Mouse (Mus musculus) liver (tissue): ENCODE results near the gene Gm26727.
"Not testable (repeated sequence)": the region's sequence is repeated elsewhere in the genome, so short reads cannot be mapped to it uniquely, and the experiment has no call there.

Experiments
- DNase-seq: peaks from one replicate; pipeline ENCODE4 v3.0.0-alpha.2; 2020; ENCODE audit warnings: mixed read lengths

Gm26727 gene

DNA sequence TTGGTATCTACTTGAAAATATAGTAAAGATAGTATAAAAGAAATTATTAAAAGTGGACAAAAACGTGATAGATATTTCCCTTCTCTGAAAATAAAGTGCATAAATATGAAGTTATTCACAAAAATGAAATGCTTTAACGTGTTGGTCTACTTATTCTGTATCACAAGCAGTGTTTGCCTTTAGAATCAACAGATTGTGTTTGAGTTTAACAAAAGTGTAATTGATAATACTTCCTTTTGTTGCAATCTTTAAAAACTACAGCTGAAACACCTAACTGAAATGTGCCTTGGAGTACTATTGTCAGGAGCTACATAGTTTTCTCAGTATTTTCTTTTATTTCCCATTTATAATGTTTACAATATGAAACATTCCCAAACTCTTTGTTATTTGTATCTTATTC is at the start of gene Gm26727:
Gene Gm26727 (minus strand): TSS at position 101 of the 400 bp plus-strand sequence.
- DNase-seq, result no peak

DNA sequence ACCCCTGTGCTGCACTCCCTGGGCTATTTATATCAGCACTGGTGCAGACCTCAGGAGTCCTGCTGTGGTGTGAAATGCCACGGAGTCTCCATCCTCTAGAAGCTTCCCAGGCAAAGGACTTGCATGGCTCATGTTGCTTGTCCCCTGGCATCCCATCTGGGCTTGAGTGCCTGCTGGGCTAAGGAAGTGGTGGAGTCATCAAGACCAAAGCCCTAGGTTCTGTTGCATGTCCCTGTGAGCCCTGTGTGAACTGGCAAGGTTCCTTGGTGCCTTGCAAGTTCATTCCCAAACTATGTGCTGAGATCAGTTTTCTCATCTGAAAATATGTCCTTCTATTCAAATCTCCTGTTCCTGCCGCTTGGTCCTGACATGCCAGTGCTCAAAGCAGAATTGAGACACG is 48.1 kb upstream of the Gm26727 start:
- no peak for DNase-seq

DNA sequence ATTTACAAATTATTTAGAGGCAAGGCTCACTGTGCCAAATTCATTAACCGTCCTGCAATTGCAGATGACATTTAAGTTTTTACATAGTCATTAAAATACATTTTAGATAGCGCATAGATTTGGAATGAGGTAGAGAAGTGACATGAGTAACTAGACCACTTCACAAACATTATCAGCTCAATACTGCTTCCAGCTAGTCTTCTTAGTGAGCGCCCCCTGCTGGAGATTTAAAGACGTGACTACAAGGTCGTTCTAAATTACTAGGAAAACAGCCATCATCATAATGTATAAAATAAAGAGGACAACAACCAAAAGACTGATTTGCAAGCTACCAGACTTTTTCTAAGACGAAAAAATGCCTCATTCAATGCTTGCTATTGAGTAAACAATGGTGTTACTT is 44.8 kb upstream of the Gm26727 start:
- DNase-seq, result peak; percentile 49

DNA sequence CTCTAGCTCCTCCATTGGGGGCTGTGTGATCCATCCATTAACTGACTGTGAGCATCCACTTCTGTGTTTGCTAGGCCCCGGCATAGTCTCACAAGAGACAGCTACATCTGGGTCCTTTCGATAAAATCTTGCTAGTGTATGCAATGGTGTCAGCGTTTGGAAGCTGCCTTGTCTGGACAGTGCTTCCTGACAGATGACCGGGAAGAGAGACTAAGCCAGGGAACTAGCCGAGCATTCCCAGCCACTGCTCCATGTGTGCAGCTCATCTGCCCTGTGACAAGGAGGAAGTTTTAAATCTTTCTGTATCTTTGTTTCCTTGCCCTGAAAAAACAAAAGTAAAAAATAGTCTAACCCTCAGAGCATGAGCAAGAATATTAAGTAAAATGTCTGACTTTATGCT is 37.0 kb upstream of the Gm26727 start:
- DNase-seq, result not testable (repeated sequence)

DNA sequence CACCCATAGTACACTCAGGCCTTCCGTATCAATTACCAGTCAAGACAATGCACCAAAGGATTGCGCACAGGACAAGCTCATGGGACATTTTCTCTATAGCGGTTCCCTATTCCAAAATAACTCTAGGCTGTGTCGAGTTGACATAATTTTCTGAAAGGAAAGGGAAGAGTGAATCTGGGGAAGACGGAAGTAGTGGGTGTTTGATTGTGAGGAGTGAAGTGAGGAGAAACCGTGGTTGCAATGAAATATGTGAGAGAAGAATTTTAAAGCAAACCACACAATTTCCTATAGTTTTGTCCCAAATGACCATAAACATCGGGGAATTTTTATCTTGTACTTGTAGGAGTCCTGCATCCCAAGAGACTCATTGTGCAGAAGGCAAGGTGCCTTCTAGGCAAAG is 34.1 kb upstream of the Gm26727 start:
- no peak for DNase-seq

DNA sequence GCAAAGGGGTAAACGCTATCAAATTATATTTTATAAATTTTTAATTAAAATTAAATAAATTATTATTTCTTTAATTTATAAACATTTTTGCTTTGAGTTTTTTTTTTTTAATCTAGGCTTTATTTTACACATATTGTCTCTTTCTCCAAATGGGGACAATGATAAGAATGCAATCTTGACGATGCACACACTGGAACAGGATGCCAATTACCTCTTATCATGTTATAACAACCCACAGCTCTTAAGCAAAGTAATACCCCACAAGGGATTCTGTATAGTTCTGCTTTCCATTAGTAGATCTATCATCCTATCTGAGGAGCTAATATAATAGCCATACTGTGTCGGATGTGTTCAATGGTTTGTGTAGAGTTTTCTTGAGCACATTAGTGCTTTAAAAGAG is 27.9 kb upstream of the Gm26727 start:
- no peak for DNase-seq

DNA sequence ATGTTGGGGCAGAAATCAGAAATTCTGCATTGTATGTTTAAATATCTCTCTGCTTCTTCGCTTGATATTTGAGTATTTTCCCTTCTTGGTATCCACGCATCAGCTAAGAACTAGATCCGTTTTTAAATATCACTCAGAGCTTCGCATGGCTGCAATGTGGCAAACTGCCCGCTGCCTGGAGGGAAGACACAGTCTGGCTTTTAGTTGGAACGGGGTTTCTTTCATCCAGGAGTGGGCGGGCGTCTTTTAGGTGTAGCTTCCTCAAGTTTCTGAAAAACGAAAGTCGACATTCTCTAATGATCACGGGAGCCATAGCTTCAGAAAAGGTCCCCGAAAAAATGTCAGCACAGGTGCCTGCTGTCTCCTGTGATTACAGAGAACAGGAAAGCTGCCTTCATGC is 14.2 kb upstream of the Gm26727 start:
- DNase-seq, result no peak

DNA sequence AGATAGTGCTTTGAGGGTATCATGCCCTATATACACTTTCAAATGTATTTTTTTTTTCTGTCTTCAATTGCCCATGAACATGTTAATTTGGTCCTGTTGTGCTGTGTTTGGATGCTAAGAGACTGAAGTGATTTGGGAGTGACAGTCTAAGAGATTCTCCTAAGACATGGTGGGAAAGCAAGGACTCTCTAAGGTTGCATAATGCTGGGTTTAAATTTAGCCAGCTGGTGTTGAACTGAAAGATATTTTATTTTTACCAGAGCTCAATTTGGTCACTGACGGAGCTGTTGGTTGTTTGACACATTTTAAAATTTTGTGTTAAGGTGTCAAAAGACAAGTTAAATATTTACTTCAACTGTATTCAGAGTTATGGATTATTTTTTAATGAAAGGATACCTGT is 13.8 kb upstream of the Gm26727 start:
- no peak for DNase-seq

DNA sequence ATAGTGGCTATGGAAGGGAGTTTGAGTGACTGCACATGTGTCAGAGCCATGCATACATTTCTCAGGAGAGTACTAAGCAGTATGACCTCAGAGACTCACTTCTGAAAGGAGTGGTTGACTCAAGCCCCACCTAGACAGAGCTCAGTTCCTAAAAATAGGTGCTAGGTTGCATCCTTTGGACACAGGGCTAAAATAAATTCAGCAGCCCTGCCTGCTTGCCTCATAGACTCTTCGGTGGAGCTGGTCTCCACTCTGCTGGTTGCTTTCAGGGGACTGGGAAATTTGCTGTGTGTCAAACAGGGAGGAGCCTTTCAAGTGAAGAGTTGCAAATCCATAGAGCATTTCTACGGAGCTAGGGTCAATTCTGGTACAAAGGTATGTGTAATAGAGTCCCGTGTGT is 12.8 kb upstream of the Gm26727 start, which contains the start of gene Xirp2:
Gene Xirp2 (plus strand): TSS at position 223 of the 400 bp plus-strand sequence.
- no peak for DNase-seq

DNA sequence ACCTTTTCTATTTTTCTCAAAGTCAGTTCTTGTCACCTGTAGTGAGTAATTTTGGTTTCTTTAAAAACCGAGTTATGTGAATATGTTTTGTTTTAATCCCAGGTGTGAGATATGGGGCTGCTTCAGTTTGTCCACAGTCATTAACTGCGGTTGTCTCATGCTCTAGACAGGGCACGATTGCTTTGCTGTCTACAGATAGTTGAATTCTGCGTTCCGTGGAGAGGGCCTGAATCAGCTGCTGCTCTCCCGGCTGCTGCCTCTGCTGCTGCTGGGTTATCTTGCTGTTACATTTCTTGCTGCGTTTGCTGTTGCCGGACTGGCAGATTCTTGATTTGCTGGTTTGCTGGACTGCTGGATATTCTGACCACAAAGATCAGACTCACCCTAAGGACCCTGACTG is 5.3 kb upstream of the Gm26727 start:
- DNase-seq, result peak; percentile 3

DNA sequence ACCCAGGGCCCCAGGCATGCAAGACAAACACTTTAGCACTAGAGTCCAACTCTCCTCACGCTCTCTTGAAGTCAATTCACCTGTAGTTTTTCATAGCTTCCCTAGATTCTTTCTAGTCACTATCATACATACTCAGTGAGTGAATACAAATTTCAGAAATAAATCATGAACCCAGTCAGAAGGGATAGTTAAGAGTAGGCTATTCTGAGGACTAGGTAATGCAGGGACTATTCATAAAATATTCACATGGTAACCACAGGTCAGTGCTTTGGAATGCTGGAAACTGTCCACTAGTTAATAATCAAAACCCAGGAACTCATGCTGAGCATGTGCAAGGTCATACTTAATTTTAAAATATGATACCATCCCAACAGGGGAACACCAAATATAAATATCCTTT is 10.2 kb downstream of the Gm26727 start:
- DNase-seq, result no peak

DNA sequence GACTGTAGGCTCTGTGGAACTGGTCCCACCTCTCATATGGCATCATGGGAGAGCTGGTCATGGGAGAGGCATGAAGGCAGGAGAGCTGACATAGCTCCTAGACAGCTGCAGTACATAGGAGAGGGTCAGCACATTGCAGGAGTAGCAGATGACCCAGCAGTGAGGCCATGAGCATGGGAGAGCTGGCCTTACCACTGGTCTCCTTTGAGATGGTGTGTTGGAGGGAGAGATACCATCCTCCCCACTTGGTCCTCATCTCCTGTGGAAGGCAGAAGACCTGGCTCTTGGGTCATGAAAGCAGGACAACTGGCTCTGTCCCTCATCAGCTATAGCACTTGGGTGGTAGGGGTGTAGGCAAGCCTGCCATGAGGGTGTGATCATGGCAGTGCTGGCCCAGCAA is 12.1 kb downstream of the Gm26727 start:
- DNase-seq, result no peak

DNA sequence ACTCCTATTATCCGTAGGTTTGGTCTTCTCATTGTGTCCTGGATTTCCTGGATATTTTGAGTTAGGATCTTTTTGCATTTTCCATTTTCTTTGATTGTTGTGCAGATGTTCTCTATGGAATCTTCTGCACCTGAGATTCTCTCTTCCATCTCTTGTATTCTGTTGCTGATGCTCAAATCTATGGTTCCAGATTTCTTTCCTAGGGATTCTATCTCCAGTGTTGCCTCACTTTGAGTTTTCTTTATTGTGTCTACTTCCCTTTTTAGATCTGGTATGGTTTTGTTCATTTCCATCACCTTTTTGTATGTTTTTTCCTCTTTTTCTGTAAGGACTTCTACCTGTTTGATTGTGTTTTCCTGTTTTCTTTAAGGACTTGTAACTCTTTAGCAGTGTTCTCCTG is 19.6 kb downstream of the Gm26727 start, which contains the start of gene Gm21830:
Gene Gm21830 (plus strand): TSS at position 301 of the 400 bp plus-strand sequence.
- DNase-seq, result not testable (repeated sequence)
